Mouse (Mus musculus) testis, adult 2 months (tissue): ENCODE results near the gene Opalin.

Experiments
- CTCF ChIP-seq: fragments of 200-500 bp; IDR thresholded peaks from 2 replicates; pipeline ENCODE4 v1.5.1; 2012; ENCODE audit warnings: low read depth, mild to moderate bottlenecking, inconsistent platforms, low read length, moderate library complexity; ENCODE audit not compliant: control insufficient read depth, insufficient read depth, insufficient replicate concordance
- POLR2A ChIP-seq: fragments of 200-500 bp; IDR thresholded peaks from 2 replicates; pipeline ENCODE4 v1.6.1; 2012; ENCODE audit warnings: low read depth, mild to moderate bottlenecking, inconsistent platforms, low read length, moderate library complexity; ENCODE audit not compliant: control insufficient read depth

DNA sequence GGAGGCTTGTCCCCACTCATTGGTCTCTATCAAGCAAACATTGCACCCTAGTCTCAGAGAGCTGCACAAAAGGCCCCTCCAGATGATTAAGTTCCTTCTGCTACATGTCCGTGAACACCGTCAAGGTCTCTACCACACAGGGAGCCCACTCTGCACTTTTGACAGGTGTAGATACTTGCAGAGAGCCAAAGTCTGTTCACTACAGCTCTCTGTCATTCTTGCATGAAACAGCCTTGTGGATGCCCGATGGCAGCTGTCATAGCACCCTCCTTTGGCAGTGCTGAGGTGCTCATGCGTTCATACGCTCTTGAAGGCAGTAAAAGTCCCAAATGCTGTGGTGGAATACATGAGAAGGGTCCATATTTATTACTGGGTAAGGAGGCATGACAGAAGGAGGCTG, 49.9 kb downstream of the Opalin start:
- no peak for TF ChIP-seq CTCF
- no peak for TF ChIP-seq POLR2A
